Mouse (Mus musculus): ENCODE measurements around the gene Traf3. TPM values are rescaled to one million over a fixed set of nuclear protein-coding genes. Genes with fewer than 3 reads are reported as not detected.

The Traf3 gene
- polyA plus RNA-seq, 1 experiment from 2014 or later = 10.8 TPM

DNA sequence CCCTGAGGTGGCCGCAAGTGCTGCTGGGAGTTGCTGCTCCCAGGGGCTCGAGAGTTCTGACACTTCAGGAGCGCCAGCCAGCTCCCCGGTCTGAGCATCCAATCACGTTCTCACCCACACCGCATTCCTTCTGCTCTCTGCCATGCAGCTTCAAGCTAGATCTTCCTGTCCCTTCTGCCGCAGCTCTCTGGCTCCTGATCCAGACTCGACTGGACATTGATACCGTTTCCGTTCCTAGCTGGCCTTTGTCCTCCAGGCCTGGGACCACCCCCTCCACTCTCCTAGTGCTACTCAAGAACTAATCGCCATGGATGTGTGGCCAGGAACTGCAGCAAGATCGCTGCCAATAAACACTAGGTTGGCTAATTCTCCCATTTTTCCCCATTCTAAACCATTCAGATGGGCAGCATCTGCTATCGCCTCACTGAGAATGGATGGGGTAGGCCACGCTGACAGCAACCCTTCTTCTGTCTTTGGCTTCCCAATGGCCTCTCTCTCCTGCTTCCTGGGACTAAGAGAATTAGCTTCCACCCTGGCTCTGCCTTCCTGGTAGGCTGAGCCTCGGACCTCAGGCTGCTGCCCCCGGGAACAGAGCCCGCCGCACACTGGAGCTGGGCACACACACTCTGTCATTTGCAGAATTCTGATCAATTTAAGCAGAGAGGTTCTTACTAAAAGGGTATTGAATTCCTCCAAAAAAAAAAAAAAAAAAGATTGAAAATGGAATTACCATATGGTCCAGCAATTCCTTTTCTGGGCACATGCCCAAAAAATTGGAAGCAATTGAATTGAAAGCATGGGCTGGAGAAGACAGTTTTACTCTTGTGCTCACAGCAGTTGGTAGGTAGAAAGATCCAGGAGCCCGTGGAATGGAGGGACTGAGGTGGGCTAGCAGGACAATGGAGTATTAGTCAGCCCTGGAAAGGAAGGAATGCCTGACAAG is 31.1 kb upstream of the Traf3 start:
- no peak for DNase-seq (ENCODE audit: low spot score)
- Histone ChIP-seq H3K9me3 (ENCODE audit: control insufficient read depth, low read length) (no peaks in the 10 kb centered on the region), H3K27ac (replicated peaks; ENCODE audit: low read depth, low read length) (no peak overlapping the region), H3K36me3 (ENCODE audit: control insufficient read depth, insufficient read depth, low read length) (no peaks in the 10 kb centered on the region), H3K4me1 (ENCODE audit: control insufficient read depth, insufficient read depth, low read length) (no peaks in the 10 kb centered on the region), H3K4me2 (ENCODE audit: low read depth, severe bottlenecking) (no peak overlapping the region), H3K4me3 (ENCODE audit: low read depth, low read length) (no peak overlapping the region), H3K27me3 (ENCODE audit: control insufficient read depth, insufficient read depth, low read length) (no peaks in the 10 kb centered on the region), H3K9ac (ENCODE audit: low read length) (no peak overlapping the region)
- 80% methylated on average over 19 of the region's 19 CpGs for WGBS
- no peak for ATAC-seq (ENCODE audit: insufficient number of reproducible peaks, low FRiP score, low TSS enrichment, low read depth)

DNA sequence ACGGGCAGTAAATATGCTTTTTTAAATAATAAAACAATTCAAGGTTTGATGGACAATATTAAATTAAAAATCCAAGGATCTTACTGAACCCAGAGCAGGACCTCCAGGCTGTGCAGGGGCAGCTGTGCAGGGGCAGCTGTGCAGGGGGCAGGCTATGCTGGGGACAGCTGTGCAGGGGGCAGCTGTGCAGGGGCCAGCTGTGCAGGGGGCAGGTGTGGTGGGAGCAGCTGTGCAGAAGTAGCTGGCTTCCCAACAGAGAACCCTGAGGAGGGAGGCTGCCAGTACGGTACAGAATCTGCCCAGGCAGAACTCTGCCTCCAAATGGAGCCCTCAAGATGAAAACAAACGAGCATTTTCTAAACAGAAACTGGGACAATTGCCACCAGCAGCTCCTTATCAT is 30.2 kb upstream of the Traf3 start:
- no peak overlapping the region for H3K9ac ChIP-seq (ENCODE audit: low read length)
- no peak overlapping the region for H3K4me2 ChIP-seq (ENCODE audit: low read depth, severe bottlenecking)
- no peaks in the 10 kb centered on the region for H3K9me3 ChIP-seq (ENCODE audit: control insufficient read depth, low read length)
- no peaks in the 10 kb centered on the region for H3K36me3 ChIP-seq (ENCODE audit: control insufficient read depth, insufficient read depth, low read length)
- H3K27ac ChIP-seq (replicated peaks; ENCODE audit: low read depth, low read length) = no peak overlapping the region
- 75% methylated on average over 3 of the region's 3 CpGs for WGBS
- H3K27me3 ChIP-seq (ENCODE audit: control insufficient read depth, insufficient read depth, low read length) = no peaks in the 10 kb centered on the region
- no peaks in the 10 kb centered on the region for H3K4me1 ChIP-seq (ENCODE audit: control insufficient read depth, insufficient read depth, low read length)
- DNase-seq (ENCODE audit: low spot score) (no peak), ATAC-seq (ENCODE audit: insufficient number of reproducible peaks, low FRiP score, low TSS enrichment, low read depth) (no peak)
- H3K4me3 ChIP-seq (ENCODE audit: low read depth, low read length) = no peak overlapping the region

DNA sequence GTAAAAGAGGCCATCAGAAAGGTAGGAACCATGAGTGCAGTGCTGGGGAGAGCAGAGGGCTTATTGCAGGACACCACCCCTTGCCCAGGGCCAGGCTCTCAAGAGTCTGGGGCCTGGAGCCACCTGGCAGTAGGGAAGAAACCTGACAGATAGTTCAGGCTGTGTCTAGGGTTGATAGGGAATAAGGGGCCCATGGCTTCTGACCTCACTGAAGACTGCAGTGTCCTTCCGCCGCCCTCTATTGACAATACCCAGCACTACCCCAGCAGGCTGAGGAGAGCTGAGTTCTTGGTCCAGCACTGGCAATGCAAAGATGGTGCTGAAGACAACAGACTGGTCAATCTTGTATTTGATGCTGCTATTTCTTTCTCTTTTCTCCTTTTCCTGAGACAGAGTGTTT is 29.1 kb upstream of the Traf3 start:
- no peaks in the 10 kb centered on the region for H3K36me3 ChIP-seq (ENCODE audit: control insufficient read depth, insufficient read depth, low read length)
- no peaks in the 10 kb centered on the region for H3K27me3 ChIP-seq (ENCODE audit: control insufficient read depth, insufficient read depth, low read length)
- no peaks in the 10 kb centered on the region for H3K4me1 ChIP-seq (ENCODE audit: control insufficient read depth, insufficient read depth, low read length)
- no peak overlapping the region for H3K4me2 ChIP-seq (ENCODE audit: low read depth, severe bottlenecking)
- H3K27ac ChIP-seq (replicated peaks; ENCODE audit: low read depth, low read length) = no peak overlapping the region
- no peak for DNase-seq (ENCODE audit: low spot score)
- H3K4me3 ChIP-seq (ENCODE audit: low read depth, low read length) = no peak overlapping the region
- H3K9ac ChIP-seq (ENCODE audit: low read length) = no peak overlapping the region
- no peaks in the 10 kb centered on the region for H3K9me3 ChIP-seq (ENCODE audit: control insufficient read depth, low read length)
- ATAC-seq (ENCODE audit: insufficient number of reproducible peaks, low FRiP score, low TSS enrichment, low read depth) = no peak
- WGBS = 66% methylated on average over 2 of the region's 2 CpGs

DNA sequence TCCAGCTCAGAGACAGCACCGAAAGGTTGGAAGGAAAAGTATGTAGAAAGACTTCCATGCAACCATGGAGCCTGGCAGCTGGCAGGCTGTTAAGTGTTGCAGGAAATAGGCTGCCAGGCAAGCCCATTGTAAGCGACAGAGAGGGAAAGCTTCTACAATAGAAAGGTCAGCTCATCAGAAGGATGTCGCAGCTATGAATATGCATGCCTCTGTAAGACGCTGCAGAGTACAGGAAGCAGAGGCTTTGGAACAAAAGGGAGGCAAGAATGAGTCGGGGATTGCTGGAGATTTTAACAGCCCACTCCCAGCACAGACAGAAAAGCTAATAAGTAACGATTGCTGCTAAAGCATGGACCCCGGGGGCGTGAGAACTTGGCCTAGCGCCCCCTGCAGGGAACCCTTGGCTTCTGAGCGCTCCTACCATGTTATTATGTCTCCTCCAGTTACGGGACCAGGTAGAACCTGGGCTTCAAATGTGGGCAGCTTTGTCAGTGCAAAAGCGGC is 23.1 kb upstream of the Traf3 start:
- DNase-seq (ENCODE audit: low spot score) = peak; percentile 56
- H3K27ac ChIP-seq (replicated peaks; ENCODE audit: low read depth, low read length) = no peak overlapping the region
- no peak overlapping the region for H3K4me2 ChIP-seq (ENCODE audit: low read depth, severe bottlenecking)
- H3K36me3 ChIP-seq (ENCODE audit: control insufficient read depth, insufficient read depth, low read length) = no peaks in the 10 kb centered on the region
- no peak overlapping the region for H3K9ac ChIP-seq (ENCODE audit: low read length)
- no peaks in the 10 kb centered on the region for H3K9me3 ChIP-seq (ENCODE audit: control insufficient read depth, low read length)
- H3K4me1 ChIP-seq (ENCODE audit: control insufficient read depth, insufficient read depth, low read length) = peaks cover 10% of the 10 kb centered on the region; the same call in 1 of the 2 replicates
- no peak for ATAC-seq (ENCODE audit: insufficient number of reproducible peaks, low FRiP score, low TSS enrichment, low read depth)
- 28% methylated on average over 12 of the region's 12 CpGs for WGBS
- no peaks in the 10 kb centered on the region for H3K27me3 ChIP-seq (ENCODE audit: control insufficient read depth, insufficient read depth, low read length)
- H3K4me3 ChIP-seq (ENCODE audit: low read depth, low read length) = no peak overlapping the region

DNA sequence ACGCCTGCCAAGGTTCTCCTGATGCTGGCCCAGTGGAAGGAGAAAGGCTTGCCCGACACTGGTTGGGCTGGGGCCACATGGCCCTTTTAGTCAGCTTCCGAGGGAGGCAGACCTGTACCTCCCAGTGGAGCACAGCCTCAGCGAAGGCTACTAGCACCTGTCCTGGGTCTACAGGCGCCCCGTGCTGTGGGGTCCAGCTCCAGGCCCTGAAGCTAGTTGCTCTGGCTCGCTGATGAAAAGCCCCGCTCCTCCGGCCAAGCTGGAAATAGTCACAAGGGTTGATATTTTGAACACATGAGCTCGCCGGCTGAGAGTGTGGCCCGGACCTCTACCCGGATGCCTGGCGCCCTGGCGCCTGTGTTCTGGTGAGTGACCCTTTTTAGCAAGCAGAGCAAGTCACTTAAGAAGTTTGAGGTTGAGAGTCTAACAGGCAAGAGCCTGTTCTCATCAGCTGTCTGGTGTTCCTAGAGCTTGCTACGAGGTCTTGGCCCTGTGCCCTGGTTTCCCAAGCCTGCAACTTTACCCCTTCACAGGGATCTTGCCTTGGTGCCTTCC is 22.6 kb upstream of the Traf3 start:
- WGBS = 80% methylated on average over 16 of the region's 16 CpGs
- Histone ChIP-seq H3K9ac (ENCODE audit: low read length) (no peak overlapping the region), H3K36me3 (ENCODE audit: control insufficient read depth, insufficient read depth, low read length) (no peaks in the 10 kb centered on the region), H3K27me3 (ENCODE audit: control insufficient read depth, insufficient read depth, low read length) (no peaks in the 10 kb centered on the region), H3K27ac (replicated peaks; ENCODE audit: low read depth, low read length) (no peak overlapping the region), H3K4me2 (ENCODE audit: low read depth, severe bottlenecking) (no peak overlapping the region), H3K4me3 (ENCODE audit: low read depth, low read length) (no peak overlapping the region), H3K9me3 (ENCODE audit: control insufficient read depth, low read length) (no peaks in the 10 kb centered on the region), H3K4me1 (ENCODE audit: control insufficient read depth, insufficient read depth, low read length) (peaks cover 10% of the 10 kb centered on the region; the same call in 1 of the 2 replicates)
- no peak for DNase-seq (ENCODE audit: low spot score)
- ATAC-seq (ENCODE audit: insufficient number of reproducible peaks, low FRiP score, low TSS enrichment, low read depth) = no peak

DNA sequence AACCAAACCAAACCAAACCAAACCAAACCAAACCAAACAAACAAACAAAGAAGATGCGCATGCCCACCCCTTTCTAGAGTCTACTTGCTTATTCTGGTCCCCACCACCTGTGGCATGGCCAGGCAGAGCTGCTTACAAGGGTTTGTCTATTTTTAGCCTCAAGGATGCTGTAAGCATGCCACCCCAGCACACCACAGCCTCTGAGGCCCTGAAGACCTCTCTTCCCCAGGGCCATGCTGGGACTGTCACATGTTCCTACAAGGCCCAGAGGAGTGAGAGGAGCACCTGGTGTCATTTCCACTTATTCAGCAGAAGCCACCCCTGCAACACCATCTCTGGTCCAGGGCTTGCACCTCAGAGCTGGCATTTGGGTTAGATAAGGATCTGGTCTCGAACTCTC is 21.6 kb upstream of the Traf3 start:
- Histone ChIP-seq H3K9ac (ENCODE audit: low read length) (no peak overlapping the region), H3K4me1 (ENCODE audit: control insufficient read depth, insufficient read depth, low read length) (peaks cover 10% of the 10 kb centered on the region; the same call in 1 of the 2 replicates), H3K27ac (replicated peaks; ENCODE audit: low read depth, low read length) (no peak overlapping the region), H3K9me3 (ENCODE audit: control insufficient read depth, low read length) (no peaks in the 10 kb centered on the region), H3K27me3 (ENCODE audit: control insufficient read depth, insufficient read depth, low read length) (no peaks in the 10 kb centered on the region), H3K4me2 (ENCODE audit: low read depth, severe bottlenecking) (no peak overlapping the region), H3K4me3 (ENCODE audit: low read depth, low read length) (no peak overlapping the region), H3K36me3 (ENCODE audit: control insufficient read depth, insufficient read depth, low read length) (no peaks in the 10 kb centered on the region)
- DNase-seq (ENCODE audit: low spot score) (no peak), ATAC-seq (ENCODE audit: insufficient number of reproducible peaks, low FRiP score, low TSS enrichment, low read depth) (no peak)
- 95% methylated on average over 2 of the region's 2 CpGs for WGBS

DNA sequence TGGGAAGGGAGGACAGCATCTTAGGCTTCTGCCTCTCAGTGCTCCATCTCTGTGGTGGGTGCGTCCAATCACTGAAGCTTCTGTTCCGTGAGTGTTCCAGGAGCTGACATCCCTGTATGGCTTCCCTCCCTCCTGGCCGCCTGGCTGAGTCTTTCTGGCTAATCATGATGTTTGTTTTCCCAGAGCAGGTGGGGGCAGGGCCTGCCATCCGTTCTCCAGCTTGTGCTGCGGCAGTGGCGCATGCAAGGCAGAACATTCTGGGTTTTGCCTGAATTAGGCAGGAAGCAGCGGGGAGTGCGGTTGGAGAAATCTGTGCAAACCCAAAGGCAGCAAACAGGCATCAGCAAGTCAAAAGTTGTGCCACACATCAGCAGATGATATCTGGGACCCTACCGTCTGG is 20.9 kb upstream of the Traf3 start:
- no peak overlapping the region for H3K4me2 ChIP-seq (ENCODE audit: low read depth, severe bottlenecking)
- no peaks in the 10 kb centered on the region for H3K27me3 ChIP-seq (ENCODE audit: control insufficient read depth, insufficient read depth, low read length)
- no peak overlapping the region for H3K9ac ChIP-seq (ENCODE audit: low read length)
- H3K36me3 ChIP-seq (ENCODE audit: control insufficient read depth, insufficient read depth, low read length) = no peaks in the 10 kb centered on the region
- no peak for ATAC-seq (ENCODE audit: insufficient number of reproducible peaks, low FRiP score, low TSS enrichment, low read depth)
- peaks cover 10% of the 10 kb centered on the region; the same call in 1 of the 2 replicates for H3K4me1 ChIP-seq (ENCODE audit: control insufficient read depth, insufficient read depth, low read length)
- no peak for DNase-seq (ENCODE audit: low spot score)
- no peak overlapping the region for H3K4me3 ChIP-seq (ENCODE audit: low read depth, low read length)
- 49% methylated on average over 9 of the region's 9 CpGs for WGBS
- H3K9me3 ChIP-seq (ENCODE audit: control insufficient read depth, low read length) = no peaks in the 10 kb centered on the region
- H3K27ac ChIP-seq (replicated peaks; ENCODE audit: low read depth, low read length) = no peak overlapping the region

DNA sequence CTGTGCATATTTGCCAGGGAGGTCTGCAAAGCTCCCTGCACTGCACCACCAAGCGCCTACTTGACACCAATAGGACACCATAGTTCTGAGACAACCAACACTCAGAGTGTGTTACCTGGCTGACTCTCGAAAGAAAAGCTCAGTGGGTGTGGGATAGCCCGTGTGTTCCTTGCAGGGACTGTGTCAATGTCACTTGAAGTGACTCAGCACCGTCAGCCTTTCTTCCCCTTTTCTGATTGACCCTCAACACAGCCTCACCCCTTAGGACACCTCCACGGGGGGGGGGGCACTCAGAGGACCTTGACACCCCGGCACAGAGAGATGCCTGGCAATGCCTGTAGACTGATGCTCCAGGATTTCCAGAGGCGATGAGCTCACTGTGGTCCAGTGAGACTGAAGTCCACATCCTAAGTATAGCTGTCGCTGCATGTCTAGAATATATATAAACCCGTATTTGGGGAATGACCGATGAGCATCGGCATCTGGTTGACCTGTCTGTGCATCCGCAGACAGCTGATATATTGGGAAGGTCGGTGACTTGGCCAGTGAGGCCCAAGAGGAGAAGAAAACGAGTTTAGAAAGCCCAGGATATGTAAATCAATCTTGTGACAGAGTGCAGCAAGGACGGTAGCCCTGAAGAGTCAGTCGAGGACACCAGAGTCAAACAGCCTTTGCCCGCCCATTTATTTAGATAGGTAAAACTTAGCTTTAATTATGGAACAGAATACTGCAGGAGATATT is 16.5 kb upstream of the Traf3 start:
- WGBS = 64% methylated on average over 17 of the region's 17 CpGs
- no peak overlapping the region for H3K4me3 ChIP-seq (ENCODE audit: low read depth, low read length)
- no peak for DNase-seq (ENCODE audit: low spot score)
- no peak overlapping the region for H3K9ac ChIP-seq (ENCODE audit: low read length)
- ATAC-seq (ENCODE audit: insufficient number of reproducible peaks, low FRiP score, low TSS enrichment, low read depth) = no peak
- H3K4me2 ChIP-seq (ENCODE audit: low read depth, severe bottlenecking) = no peak overlapping the region
- H3K36me3 ChIP-seq (ENCODE audit: control insufficient read depth, insufficient read depth, low read length) = no peaks in the 10 kb centered on the region
- no peaks in the 10 kb centered on the region for H3K9me3 ChIP-seq (ENCODE audit: control insufficient read depth, low read length)
- H3K27ac ChIP-seq (replicated peaks; ENCODE audit: low read depth, low read length) = no peak overlapping the region
- no peaks in the 10 kb centered on the region for H3K27me3 ChIP-seq (ENCODE audit: control insufficient read depth, insufficient read depth, low read length)
- H3K4me1 ChIP-seq (ENCODE audit: control insufficient read depth, insufficient read depth, low read length) = 0 out of 2 replicates have a peak, but pooled peaks cover 5% of the 10 kb centered on the region
